Comparison of ENCODE assay signal across 16 mouse cellular contexts in genomic region chr17:84110945-84111344, GRCm38 (mm10).
DNase-seq lines count a peak whose midpoint lies in the region; ATAC-seq and TF ChIP-seq lines count a peak whose summit lies in the region.
"Had no signal": no experiment of that assay in that cellular context is flagged by ENCODE, and none has a peak within 500 bp of the region (broad histone marks: within the 10 kb centered on the region; RNA-seq: fewer than 3 reads in every experiment).

No protein-coding gene starts in this region.

- H3K4me1 ChIP-seq in heart, postnatal 0 days (ENCODE audit: control insufficient read depth, insufficient read depth), result peaks cover 5% of the 10 kb centered on the region
- peaks cover 12% of the 10 kb centered on the region for H3K4me1 ChIP-seq in embryonic fibroblast, embryonic 13.5 days (ENCODE audit: control insufficient read depth, insufficient read depth, low read length)
- peaks cover 28% of the 10 kb centered on the region for H3K4me1 ChIP-seq in stomach, embryonic 16.5 days (ENCODE audit: control insufficient read depth, insufficient read depth, low read length)
- H3K4me1 ChIP-seq in liver, embryonic 12.5 days, result peaks cover 54% of the 10 kb centered on the region

- H3K27me3 ChIP-seq in heart, postnatal 0 days (ENCODE audit: control insufficient read depth, insufficient read depth, low read length), result no peaks in the 10 kb centered on the region
- no peaks in the 10 kb centered on the region for H3K27me3 ChIP-seq in stomach, embryonic 16.5 days (ENCODE audit: control insufficient read depth, insufficient read depth, low read length)
- no peaks in the 10 kb centered on the region for H3K27me3 ChIP-seq in liver, embryonic 12.5 days (replicated peaks)

- H3K9ac ChIP-seq in heart, postnatal 0 days (replicated peaks; ENCODE audit: low read depth, low read length), result no peak overlapping the region
- no peak overlapping the region for H3K9ac ChIP-seq in stomach, embryonic 16.5 days (ENCODE audit: low read length)
- H3K9ac ChIP-seq in liver, embryonic 12.5 days, result no peak overlapping the region
- H3K9ac ChIP-seq: hindbrain, embryonic 13.5 days; liver, postnatal 0 days had no signal

- no peak overlapping the region for H3K4me3 ChIP-seq in heart, postnatal 0 days (ENCODE audit: low read depth, low read length)
- H3K4me3 ChIP-seq in embryonic fibroblast, embryonic 13.5 days (ENCODE audit: insufficient read depth, low read length), result no peak overlapping the region
- no peak overlapping the region for H3K4me3 ChIP-seq in stomach, embryonic 16.5 days (replicated peaks; ENCODE audit: low read length)
- no peak overlapping the region for H3K4me3 ChIP-seq in liver, embryonic 12.5 days
- H3K4me3 ChIP-seq: hindbrain, embryonic 13.5 days had no signal

- no peak for TF ChIP-seq CTCF in heart, postnatal 0 days (IDR thresholded peaks at IDR 0.05; ENCODE audit: low read depth)
- no peak for TF ChIP-seq CTCF in embryonic fibroblast, embryonic 13.5 days (IDR thresholded peaks at IDR 0.05; ENCODE audit: borderline replicate concordance, insufficient read depth, low read length)

- TF ChIP-seq POLR2A in embryonic fibroblast, embryonic 13.5 days (IDR thresholded peaks at IDR 0.05; ENCODE audit: low read depth, low read length), result no peak

- ATAC-seq in heart, postnatal 0 days (ENCODE audit: insufficient read depth, low read depth), result no peak
- no peak for ATAC-seq in stomach, embryonic 16.5 days (ENCODE audit: insufficient read depth, low FRiP score)
- no peak for ATAC-seq in liver, embryonic 12.5 days
- ATAC-seq: CD4-positive, CD25-positive, alpha-beta regulatory T cell, adult 4 months; liver, postnatal 0 days had no signal

- H3K9me3 ChIP-seq in heart, postnatal 0 days (replicated peaks; ENCODE audit: control insufficient read depth, low read length), result no peaks in the 10 kb centered on the region
- no peaks in the 10 kb centered on the region for H3K9me3 ChIP-seq in stomach, embryonic 16.5 days (replicated peaks; ENCODE audit: control insufficient read depth, low read length)
- no peaks in the 10 kb centered on the region for H3K9me3 ChIP-seq in liver, embryonic 12.5 days (replicated peaks)
- H3K9me3 ChIP-seq: hindbrain, embryonic 13.5 days had no signal

- peak overlapping the region; percentile 37; the same call in 1 of the 2 replicates for H3K27ac ChIP-seq in heart, postnatal 0 days (ENCODE audit: low read depth)
- peak overlapping the region; percentile 80 for H3K27ac ChIP-seq in embryonic fibroblast, embryonic 13.5 days (ENCODE audit: insufficient read depth, low read length)
- H3K27ac ChIP-seq in stomach, embryonic 16.5 days (ENCODE audit: low read length), result 0 out of 2 replicates have a peak overlapping the region, but pooled peaks have one; percentile 42
- H3K27ac ChIP-seq in liver, embryonic 12.5 days, result no peak overlapping the region
- H3K27ac ChIP-seq: hindbrain, embryonic 13.5 days had no signal

- H3K4me2 ChIP-seq in heart, postnatal 0 days (ENCODE audit: low read depth, low read length), result no peak overlapping the region
- H3K4me2 ChIP-seq in stomach, embryonic 16.5 days (ENCODE audit: low read depth, low read length), result no peak overlapping the region
- no peak overlapping the region for H3K4me2 ChIP-seq in liver, embryonic 12.5 days
- H3K4me2 ChIP-seq: hindbrain, embryonic 13.5 days had no signal

- 80% methylated on average over 9 of the region's 9 CpGs for WGBS in heart, postnatal 0 days
- WGBS in stomach, embryonic 16.5 days, result 71% methylated on average over 9 of the region's 9 CpGs
- WGBS in liver, embryonic 12.5 days (ENCODE audit: insufficient replicate concordance), result 66% methylated on average over 9 of the region's 9 CpGs

- no peak for DNase-seq in heart, postnatal 0 days (ENCODE audit: low spot score)
- DNase-seq in heart, postnatal 4 days, result no peak
- DNase-seq in thymus, postnatal 14 days, result peak; percentile 35
- DNase-seq in thymus, adult 18-20 months, result no peak
- no peak for DNase-seq in right cerebral cortex, adult 2 months (ENCODE audit: low spot score in 2 of 2)
- DNase-seq: adrenal gland, adult 8-10 months; cerebellum, adult 9-11 months; embryo, embryonic 11 days; kidney, adult 11 months; kidney, postnatal 14 days; liver, postnatal 0 days had no signal

- TF ChIP-seq EP300 in heart, postnatal 0 days (IDR thresholded peaks at IDR 0.05; ENCODE audit: low read depth), result no peak

- no peaks in the 10 kb centered on the region for H3K36me3 ChIP-seq in heart, postnatal 0 days (replicated peaks; ENCODE audit: control insufficient read depth, insufficient read depth, low read length)
- no peaks in the 10 kb centered on the region for H3K36me3 ChIP-seq in stomach, embryonic 16.5 days (ENCODE audit: control insufficient read depth, insufficient read depth, low read length)
- no peaks in the 10 kb centered on the region for H3K36me3 ChIP-seq in liver, embryonic 12.5 days
- H3K36me3 ChIP-seq: hindbrain, embryonic 13.5 days had no signal
